Mouse (Mus musculus) myocyte (in vitro differentiated cells): ENCODE results near the gene Adam29. TPM values are rescaled to one million over a fixed set of nuclear protein-coding genes. Genes with fewer than 3 reads are reported as not detected.

Experiments used
- H3K27me3 ChIP-seq: one replicate; pipeline ENCODE4 v1.6.1; 2011; ENCODE audit not compliant: control insufficient read depth, insufficient read depth, insufficient read length
- H3K36me3 ChIP-seq: one replicate; pipeline ENCODE4 v1.6.1; 2011; ENCODE audit not compliant: control insufficient read depth, insufficient read depth
- H3K4me2 ChIP-seq: one replicate; pipeline ENCODE4 v1.6.1; 2011; ENCODE audit warnings: low read depth, control low read depth
- H3K4me3 ChIP-seq: one replicate; pipeline ENCODE4 v1.5.1; 2011; ENCODE audit warnings: mild to moderate bottlenecking, control low read depth, moderate library complexity
- H3K79me2 ChIP-seq: one replicate; pipeline ENCODE4 v1.6.1; 2011; ENCODE audit not compliant: control insufficient read depth, insufficient read depth
- H3ac ChIP-seq: one replicate; pipeline ENCODE4 v1.6.1; 2011; ENCODE audit not compliant: control insufficient read depth, insufficient read length
- CEBPB ChIP-seq: IDR thresholded peaks from 2 replicates; pipeline ENCODE4 v1.6.1; 2011; ENCODE audit warnings: mild to moderate bottlenecking, moderate library complexity; ENCODE audit not compliant: poor library complexity, insufficient read depth, severe bottlenecking
- E2F4 ChIP-seq: IDR thresholded peaks from one replicate; pipeline ENCODE4 v1.6.1; 2011; ENCODE audit warnings: mild to moderate bottlenecking, control low read depth, moderate library complexity; ENCODE audit not compliant: insufficient read depth
- MAX ChIP-seq: IDR thresholded peaks from one replicate; pipeline ENCODE4 v1.6.1; 2011; ENCODE audit warnings: low read depth, mild to moderate bottlenecking, control low read depth
- MYOD1 ChIP-seq, 3 experiments: IDR thresholded peaks; one replicate each; pipeline ENCODE4 v1.6.1; 2011; ENCODE audit warnings: control low read depth in 2 of 3, low read depth in 2 of 3, mild to moderate bottlenecking in 2 of 3, moderate library complexity in 1 of 3; ENCODE audit not compliant: insufficient read length in 2 of 3, control insufficient read depth in 1 of 3
- MYOG ChIP-seq, 3 experiments: IDR thresholded peaks; one replicate each; pipeline ENCODE4 v1.6.1; 2011; ENCODE audit warnings: control low read depth in 2 of 3, low read depth in 2 of 3, mild to moderate bottlenecking in 2 of 3; ENCODE audit not compliant: insufficient read length in 2 of 3, control insufficient read depth in 1 of 3, insufficient read depth in 1 of 3
- POLR2A ChIP-seq: IDR thresholded peaks from one replicate; pipeline ENCODE4 v1.6.1; 2011; ENCODE audit warnings: low read depth, mild to moderate bottlenecking, control low read depth, moderate library complexity; ENCODE audit not compliant: insufficient read length
- POLR2AphosphoS2 ChIP-seq: IDR thresholded peaks from one replicate; pipeline ENCODE4 v1.6.1; 2011; ENCODE audit warnings: low read depth, control low read depth; ENCODE audit not compliant: insufficient read length
- REST ChIP-seq: IDR thresholded peaks from one replicate; pipeline ENCODE4 v1.6.1; 2011; ENCODE audit warnings: mild to moderate bottlenecking, control low read depth, moderate library complexity; ENCODE audit not compliant: insufficient read depth, insufficient read length
- SRF ChIP-seq: IDR thresholded peaks from one replicate; pipeline ENCODE4 v1.6.1; 2011; ENCODE audit warnings: low read depth; ENCODE audit not compliant: control insufficient read depth, insufficient read length
- TCF12 ChIP-seq: IDR thresholded peaks from one replicate; pipeline ENCODE4 v1.6.1; 2011; ENCODE audit warnings: mild to moderate bottlenecking, control low read depth; ENCODE audit not compliant: poor library complexity, insufficient read depth, severe bottlenecking
- TCF3 ChIP-seq: IDR thresholded peaks from one replicate; pipeline ENCODE4 v1.6.1; 2011; ENCODE audit warnings: low read depth, control low read depth; ENCODE audit not compliant: insufficient read length
- USF1 ChIP-seq: IDR thresholded peaks from one replicate; pipeline ENCODE4 v1.6.1; 2011; ENCODE audit warnings: low read depth, mild to moderate bottlenecking, control low read depth, moderate library complexity
- polyA plus RNA-seq: library from polyadenylated mRNA; unstranded; fragments of >200 nt; fragmentation: generic; extraction: Trizol; gene quantifications from one replicate; pipeline ENCODE4 v1.2.1, GENCODE M21; 2012; ENCODE audit warnings: missing spikeins

The Adam29 gene
- polyA plus RNA-seq: not detected

DNA sequence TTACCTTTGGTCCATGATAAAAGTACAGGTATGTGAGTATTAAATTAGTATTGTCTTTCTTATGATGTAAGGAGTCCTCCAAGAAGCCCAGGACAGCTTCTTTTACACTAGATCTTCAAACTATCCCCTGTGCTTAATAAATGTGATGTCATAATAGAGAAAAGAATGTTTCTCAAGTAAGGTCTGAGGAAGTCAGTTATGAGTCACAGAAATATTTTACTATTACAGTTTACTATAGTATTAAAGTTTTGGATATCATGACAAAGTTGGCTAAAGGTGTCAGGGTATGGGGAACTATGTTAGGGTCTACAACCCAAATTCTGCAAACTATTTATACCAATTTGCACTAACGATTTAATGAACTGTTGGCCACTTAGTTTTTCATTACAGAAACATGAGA, at the start of gene Adam29:
Gene Adam29, minus strand, starts transcription at position 101 of the 400 bp plus-strand sequence.
- no peak within 1 kb of the TSS for H3K4me2 ChIP-seq
- H3K4me3 ChIP-seq: no peak within 1 kb of the TSS
- TF ChIP-seq CEBPB (no peak), MAX (no peak), TCF3 (no peak), TCF12 (no peak), POLR2A (no peak), E2F4 (no peak), MYOG (IDR thresholded peaks at IDR 0.05; ENCODE audit: control insufficient read depth in 1 of 3, insufficient read depth in 1 of 3, insufficient read length in 2 of 3, low read depth in 2 of 3) (no peak), REST (no peak), POLR2AphosphoS2 (no peak), SRF (no peak), MYOD1 (IDR thresholded peaks at IDR 0.05; ENCODE audit: control insufficient read depth in 1 of 3, insufficient read length in 2 of 3, low read depth in 2 of 3) (no peak), USF1 (no peak)
- H3K27me3 ChIP-seq: no peaks in the 10 kb centered on the region
- H3ac ChIP-seq: no peak within 1 kb of the TSS
- no peaks in the 10 kb centered on the region for H3K79me2 ChIP-seq
- no peaks in the 10 kb centered on the region for H3K36me3 ChIP-seq

- TF ChIP-seq REST: peak; percentile 20
- no peak for TF ChIP-seq SRF
- H3ac ChIP-seq: no peak overlapping the region
- H3K4me3 ChIP-seq: no peak overlapping the region
- no peaks in the 10 kb centered on the region for H3K27me3 ChIP-seq
- H3K36me3 ChIP-seq: no peaks in the 10 kb centered on the region
- no peaks in the 10 kb centered on the region for H3K79me2 ChIP-seq
- H3K4me2 ChIP-seq: no peak overlapping the region
These were observed 33.8 kb upstream of the Adam29 start for GRCm38 (mm10) chr8:55940526-55940880.

- H3ac ChIP-seq: no peak within 1 kb of the TSS
- no peak within 1 kb of the TSS for H3K4me3 ChIP-seq
- no peaks in the 10 kb centered on the region for H3K36me3 ChIP-seq
- TF ChIP-seq USF1: no peak
- TF ChIP-seq CEBPB: no peak
- no peak for TF ChIP-seq REST
- TF ChIP-seq TCF3: no peak
- TF ChIP-seq TCF12: no peak
- no peak for TF ChIP-seq POLR2AphosphoS2
- no peak for TF ChIP-seq MYOG (IDR thresholded peaks at IDR 0.05; ENCODE audit: control insufficient read depth in 1 of 3, insufficient read depth in 1 of 3, insufficient read length in 2 of 3, low read depth in 2 of 3)
- TF ChIP-seq MAX: no peak
- no peak for TF ChIP-seq POLR2A
- no peak for TF ChIP-seq MYOD1 (IDR thresholded peaks at IDR 0.05; ENCODE audit: control insufficient read depth in 1 of 3, insufficient read length in 2 of 3, low read depth in 2 of 3)
- TF ChIP-seq E2F4: no peak
- no peak for TF ChIP-seq SRF
- no peaks in the 10 kb centered on the region for H3K79me2 ChIP-seq
- no peak within 1 kb of the TSS for H3K4me2 ChIP-seq
- H3K27me3 ChIP-seq: no peaks in the 10 kb centered on the region
These were observed 33.2 kb upstream of the Adam29 start, which contains the start of gene Glra3 for GRCm38 (mm10) chr8:55939870-55940525. Glra3 (plus strand) TSS chr8:55940460.

Other genes starting within 250 kb of the Adam29 start
- gene Glra3, start 33.5 kb upstream of the Adam29 start, polyA plus RNA-seq: 0.01 TPM